Mouse (Mus musculus) neural tube, embryonic 13.5 days (tissue): ENCODE data around the gene Sesn3. TPM values are rescaled to one million over a fixed set of nuclear protein-coding genes. Genes with fewer than 3 reads are reported as not detected.
"Not testable (repeated sequence)": the region's sequence is repeated elsewhere in the genome, so short reads cannot be mapped to it uniquely, and the experiment has no call there.

Experiments used
- ATAC-seq: fragments of 200-750 bp; cut with Nextera tagmentation; 2 replicates; pipeline ENCODE4 v1.8.0; 2017; ENCODE audit warnings: low read depth, mild to moderate bottlenecking, moderate TSS enrichment, moderate library complexity
- H3K27ac ChIP-seq: fragments of 300-500 bp; sonication (generic); replicated peaks from 2 replicates; pipeline ENCODE4 v1.5.1; 2015; ENCODE audit warnings: moderate library complexity, mild to moderate bottlenecking, inconsistent platforms
- H3K27me3 ChIP-seq: fragments of 300-500 bp; sonication (generic); 2 replicates; pipeline ENCODE4 v1.6.1; 2015; ENCODE audit warnings: mild to moderate bottlenecking, inconsistent platforms
- H3K36me3 ChIP-seq: fragments of 300-500 bp; sonication (generic); 2 replicates; pipeline ENCODE4 v1.6.1; 2015; ENCODE audit warnings: mild to moderate bottlenecking, inconsistent platforms
- H3K4me1 ChIP-seq: fragments of 300-500 bp; sonication (generic); replicated peaks from 2 replicates; pipeline ENCODE4 v1.6.1; 2015; ENCODE audit warnings: inconsistent platforms
- H3K4me2 ChIP-seq: fragments of 300-500 bp; sonication (generic); 2 replicates; pipeline ENCODE4 v1.6.1; 2015; ENCODE audit warnings: inconsistent platforms, mild to moderate bottlenecking, moderate library complexity
- H3K4me3 ChIP-seq: fragments of 300-500 bp; sonication (generic); 2 replicates; pipeline ENCODE4 v1.5.1; 2015; ENCODE audit warnings: mild to moderate bottlenecking, inconsistent platforms
- H3K9ac ChIP-seq: fragments of 300-500 bp; sonication (generic); 2 replicates; pipeline ENCODE4 v1.6.1; 2015; ENCODE audit warnings: moderate library complexity, mild to moderate bottlenecking, inconsistent platforms
- H3K9me3 ChIP-seq: fragments of 300-500 bp; sonication (generic); 2 replicates; pipeline ENCODE4 v1.6.1; 2016; ENCODE audit warnings: inconsistent platforms
- WGBS: fragments of 180-500 bp; shearing (Covaris S2); methylation state at CpG from one replicate; pipeline ENCODE4 v1.1.7; 2015; 5-methylcytosine and 5-hydroxymethylcytosine counted together
- polyA plus RNA-seq: library from polyadenylated mRNA; unstranded; fragments of >200 nt; fragmentation: Nextera tagmentation; extraction: Ambion mirVana; gene quantifications from 2 replicates; pipeline ENCODE4 v1.2.1, GENCODE M21; 2015

Gene Sesn3
- polyA plus RNA-seq, 1 experiment from 2014 or later: 18.8 TPM

- Histone ChIP-seq H3K4me1 (no peaks in the 10 kb centered on the region), H3K4me2 (no peak overlapping the region), H3K36me3 (peaks cover 10% of the 10 kb centered on the region), H3K27me3 (no peaks in the 10 kb centered on the region), H3K27ac (no peak overlapping the region), H3K9me3 (no peaks in the 10 kb centered on the region), H3K4me3 (no peak overlapping the region), H3K9ac (no peak overlapping the region)
- WGBS: 80% methylated on average over 3 of the region's 3 CpGs
- ATAC-seq: no peak
These were observed 62.0 kb downstream of the Sesn3 start for GRCm38 (mm10) chr9:14336901-14337300.

- Histone ChIP-seq H3K9ac (no peak overlapping the region), H3K4me2 (no peak overlapping the region), H3K36me3 (0 out of 2 replicates have a peak, but pooled peaks cover 3% of the 10 kb centered on the region), H3K27me3 (no peaks in the 10 kb centered on the region), H3K9me3 (no peaks in the 10 kb centered on the region), H3K27ac (no peak overlapping the region), H3K4me1 (no peaks in the 10 kb centered on the region), H3K4me3 (no peak overlapping the region)
- WGBS: 82% methylated on average over 3 of the region's 3 CpGs
- ATAC-seq: no peak
These were observed 63.8 kb downstream of the Sesn3 start for GRCm38 (mm10) chr9:14338701-14339100.

GRCm38 (mm10) chr9:14342041-14342668 is 67.3 kb downstream of the Sesn3 start:
- Histone ChIP-seq H3K4me2 (no peak overlapping the region), H3K36me3 (no peaks in the 10 kb centered on the region), H3K4me1 (no peaks in the 10 kb centered on the region), H3K27ac (no peak overlapping the region), H3K27me3 (no peaks in the 10 kb centered on the region), H3K4me3 (no peak overlapping the region), H3K9ac (no peak overlapping the region), H3K9me3 (no peaks in the 10 kb centered on the region)
- 56% methylated on average over 4 of the region's 4 CpGs for WGBS
- ATAC-seq: peak; percentile 92

GRCm38 (mm10) chr9:14345866-14346265 is 71.0 kb downstream of the Sesn3 start:
- not testable (repeated sequence) for H3K4me3 ChIP-seq, H3K27ac ChIP-seq, H3K27me3 ChIP-seq, H3K36me3 ChIP-seq, H3K4me2 ChIP-seq, H3K9me3 ChIP-seq, H3K9ac ChIP-seq, ATAC-seq, H3K4me1 ChIP-seq
- WGBS: 97% methylated on average over 4 of the region's 4 CpGs

- Histone ChIP-seq H3K27me3 (no peaks in the 10 kb centered on the region), H3K4me1 (no peaks in the 10 kb centered on the region), H3K9ac (no peak overlapping the region), H3K4me3 (no peak overlapping the region), H3K9me3 (no peaks in the 10 kb centered on the region), H3K27ac (no peak overlapping the region), H3K4me2 (no peak overlapping the region), H3K36me3 (no peaks in the 10 kb centered on the region)
- ATAC-seq: no peak
- WGBS: 58% methylated on average over 4 of the region's 4 CpGs
These were observed 73.5 kb downstream of the Sesn3 start for GRCm38 (mm10) chr9:14348416-14348815.

- no peaks in the 10 kb centered on the region for H3K27me3 ChIP-seq
- no peak overlapping the region for H3K4me2 ChIP-seq
- H3K36me3 ChIP-seq: no peaks in the 10 kb centered on the region
- H3K4me1 ChIP-seq: no peaks in the 10 kb centered on the region
- no peak overlapping the region for H3K9ac ChIP-seq
- H3K9me3 ChIP-seq: no peaks in the 10 kb centered on the region
- no peak for ATAC-seq
- H3K27ac ChIP-seq: no peak overlapping the region
- no peak overlapping the region for H3K4me3 ChIP-seq
- WGBS: 86% methylated on average over 5 of the region's 5 CpGs
These were observed 74.5 kb downstream of the Sesn3 start for GRCm38 (mm10) chr9:14349380-14349779.

- ATAC-seq: no peak
- H3K4me2 ChIP-seq: no peak overlapping the region
- no peaks in the 10 kb centered on the region for H3K9me3 ChIP-seq
- WGBS: 79% methylated on average over 2 of the region's 2 CpGs
- peaks cover 9% of the 10 kb centered on the region for H3K4me1 ChIP-seq
- no peak overlapping the region for H3K27ac ChIP-seq
- H3K27me3 ChIP-seq: no peaks in the 10 kb centered on the region
- H3K36me3 ChIP-seq: no peaks in the 10 kb centered on the region
- no peak overlapping the region for H3K9ac ChIP-seq
- H3K4me3 ChIP-seq: no peak overlapping the region
These were observed 75.9 kb downstream of the Sesn3 start for GRCm38 (mm10) chr9:14350787-14351186.

- H3K9ac ChIP-seq: no peak overlapping the region
- H3K9me3 ChIP-seq: no peaks in the 10 kb centered on the region
- no peak overlapping the region for H3K4me2 ChIP-seq
- H3K27me3 ChIP-seq: no peaks in the 10 kb centered on the region
- H3K27ac ChIP-seq: no peak overlapping the region
- peaks cover 9% of the 10 kb centered on the region for H3K4me1 ChIP-seq
- H3K36me3 ChIP-seq: peaks cover 5% of the 10 kb centered on the region; the same call in 1 of the 2 replicates
- H3K4me3 ChIP-seq: no peak overlapping the region
- no peak for ATAC-seq
- WGBS: 92% methylated on average over 1 of the region's 1 CpGs
These were observed 77.5 kb downstream of the Sesn3 start for GRCm38 (mm10) chr9:14352337-14352736.

- peak; percentile 43; the same call in 1 of the 2 replicates for ATAC-seq
- Histone ChIP-seq H3K27me3 (no peaks in the 10 kb centered on the region), H3K4me3 (no peak overlapping the region), H3K27ac (peak overlapping the region; percentile 14; the same call in 1 of the 2 replicates), H3K4me2 (no peak overlapping the region), H3K36me3 (peaks cover 7% of the 10 kb centered on the region; the same call in 1 of the 2 replicates), H3K9me3 (no peaks in the 10 kb centered on the region), H3K9ac (no peak overlapping the region), H3K4me1 (peaks cover 9% of the 10 kb centered on the region)
- 42% methylated on average over 6 of the region's 6 CpGs for WGBS
These were observed 80.0 kb downstream of the Sesn3 start for GRCm38 (mm10) chr9:14354852-14355251.

GRCm38 (mm10) chr9:14357033-14357432 is 82.2 kb downstream of the Sesn3 start:
- ATAC-seq: no peak
- Histone ChIP-seq H3K4me1 (peaks cover 9% of the 10 kb centered on the region), H3K4me3 (no peak overlapping the region), H3K4me2 (no peak overlapping the region), H3K9me3 (no peaks in the 10 kb centered on the region), H3K36me3 (peaks cover 7% of the 10 kb centered on the region; the same call in 1 of the 2 replicates), H3K27me3 (no peaks in the 10 kb centered on the region), H3K27ac (no peak overlapping the region), H3K9ac (no peak overlapping the region)
- WGBS: 82% methylated on average over 4 of the region's 4 CpGs

- Histone ChIP-seq H3K4me1 (no peaks in the 10 kb centered on the region), H3K9me3 (no peaks in the 10 kb centered on the region), H3K36me3 (peaks cover 3% of the 10 kb centered on the region; the same call in 1 of the 2 replicates), H3K9ac (no peak overlapping the region), H3K4me3 (no peak overlapping the region), H3K27ac (no peak overlapping the region), H3K27me3 (no peaks in the 10 kb centered on the region), H3K4me2 (no peak overlapping the region)
- ATAC-seq: no peak
- WGBS: 85% methylated on average over 8 of the region's 8 CpGs
These were observed 87.4 kb downstream of the Sesn3 start for GRCm38 (mm10) chr9:14362068-14362768.

- Histone ChIP-seq H3K4me1 (no peaks in the 10 kb centered on the region), H3K27ac (no peak overlapping the region), H3K9me3 (no peaks in the 10 kb centered on the region), H3K36me3 (no peaks in the 10 kb centered on the region), H3K9ac (no peak overlapping the region), H3K4me3 (no peak overlapping the region), H3K27me3 (no peaks in the 10 kb centered on the region), H3K4me2 (no peak overlapping the region)
- ATAC-seq: no peak
- whole genome bisulfite sequencing: 87% methylated on average over 6 of the region's 6 CpGs
These were observed 88.7 kb downstream of the Sesn3 start for GRCm38 (mm10) chr9:14363540-14363939.
